Mouse (Mus musculus) midbrain, embryonic 14.5 days (tissue): ENCODE measurements around the gene Padi2. TPM values are rescaled to one million over a fixed set of nuclear protein-coding genes. Genes with fewer than 3 reads are reported as not detected.

Experiments used
- ATAC-seq: fragments of 200-750 bp; cut with Nextera tagmentation; 2 replicates; pipeline ENCODE4 v1.8.0; 2017; ENCODE audit warnings: moderate number of reproducible peaks, moderate library complexity; ENCODE audit not compliant: low FRiP score, low TSS enrichment
- DNase-seq: peaks from one replicate; pipeline ENCODE4 v3.0.0-alpha.2; 2015
- H3K27ac ChIP-seq: fragments of 300-500 bp; sonication (generic); replicated peaks from 2 replicates; pipeline ENCODE4 v1.5.1; 2014; ENCODE audit warnings: mild to moderate bottlenecking, low read depth, low read length, moderate library complexity
- H3K27me3 ChIP-seq: fragments of 300-500 bp; sonication (generic); 2 replicates; pipeline ENCODE4 v1.6.1; 2014; ENCODE audit warnings: low read length, control low read depth, mixed read lengths; ENCODE audit not compliant: control insufficient read depth, insufficient read depth
- H3K36me3 ChIP-seq: fragments of 300-500 bp; sonication (generic); 2 replicates; pipeline ENCODE4 v1.6.1; 2014; ENCODE audit warnings: low read length, control low read depth; ENCODE audit not compliant: control insufficient read depth, insufficient read depth
- H3K4me1 ChIP-seq: fragments of 300-500 bp; sonication (generic); 2 replicates; pipeline ENCODE4 v1.6.1; 2014; ENCODE audit warnings: mild to moderate bottlenecking, antibody characterized with exemption, low read length, control low read depth; ENCODE audit not compliant: control insufficient read depth, insufficient read depth
- H3K4me2 ChIP-seq: fragments of 300-500 bp; sonication (generic); 2 replicates; pipeline ENCODE4 v1.6.1; 2014; ENCODE audit warnings: mild to moderate bottlenecking, low read length, moderate library complexity
- H3K4me3 ChIP-seq: fragments of 300-500 bp; sonication (generic); replicated peaks from 2 replicates; pipeline ENCODE4 v1.5.1; 2014; ENCODE audit warnings: low read depth, low read length
- H3K9ac ChIP-seq: fragments of 300-500 bp; sonication (generic); replicated peaks from 2 replicates; pipeline ENCODE4 v1.6.1; 2014; ENCODE audit warnings: mild to moderate bottlenecking, low read length, moderate library complexity
- H3K9me3 ChIP-seq: fragments of 300-500 bp; sonication (generic); 2 replicates; pipeline ENCODE4 v1.6.1; 2016; ENCODE audit warnings: low read length, control low read depth, mixed read lengths; ENCODE audit not compliant: control insufficient read depth
- WGBS: fragments of 180-500 bp; shearing (Covaris S2); extraction: QIAGEN DNeasy Blood & Tissue Kit; methylation state at CpG from one replicate; pipeline ENCODE4 v1.1.7; 2014; 5-methylcytosine and 5-hydroxymethylcytosine counted together
- polyA plus RNA-seq: library from polyadenylated mRNA; unstranded; fragments of >200 nt; fragmentation: Nextera tagmentation; extraction: Ambion mirVana; gene quantifications from 2 replicates; pipeline ENCODE4 v1.2.1, GENCODE M21; 2014

Padi2 gene
- polyA plus RNA-seq, 1 experiment from 2014 or later, result 1.7 TPM

DNA sequence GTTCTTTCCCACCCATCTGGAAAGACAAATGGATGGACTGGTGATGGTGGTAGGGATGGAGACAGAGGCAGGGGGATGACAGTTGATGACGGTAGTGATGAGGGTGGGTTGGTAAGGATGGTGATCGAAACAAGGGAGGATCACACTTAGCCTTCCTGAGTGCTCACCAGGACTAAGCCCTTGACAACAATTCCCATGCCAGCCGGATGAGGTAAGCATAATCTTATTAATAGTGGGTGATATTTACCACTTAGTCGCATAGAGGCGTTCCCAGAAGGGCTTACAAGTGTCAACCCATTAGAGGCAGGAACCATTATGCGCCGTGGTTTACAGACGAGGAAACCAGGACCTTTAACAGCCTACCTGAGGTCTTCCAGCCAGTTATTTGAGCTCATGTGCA lies 36.2 kb upstream of the Padi2 start:
- H3K4me2 ChIP-seq, result no peak overlapping the region
- 85% methylated on average over 8 of the region's 8 CpGs for WGBS
- no peaks in the 10 kb centered on the region for H3K27me3 ChIP-seq
- no peak overlapping the region for H3K27ac ChIP-seq
- DNase-seq (no peak), ATAC-seq (no peak)
- H3K36me3 ChIP-seq, result no peaks in the 10 kb centered on the region
- no peak overlapping the region for H3K9ac ChIP-seq
- peaks cover 4% of the 10 kb centered on the region for H3K9me3 ChIP-seq
- H3K4me3 ChIP-seq, result no peak overlapping the region
- peaks cover 4% of the 10 kb centered on the region; the same call in 1 of the 2 replicates for H3K4me1 ChIP-seq

DNA sequence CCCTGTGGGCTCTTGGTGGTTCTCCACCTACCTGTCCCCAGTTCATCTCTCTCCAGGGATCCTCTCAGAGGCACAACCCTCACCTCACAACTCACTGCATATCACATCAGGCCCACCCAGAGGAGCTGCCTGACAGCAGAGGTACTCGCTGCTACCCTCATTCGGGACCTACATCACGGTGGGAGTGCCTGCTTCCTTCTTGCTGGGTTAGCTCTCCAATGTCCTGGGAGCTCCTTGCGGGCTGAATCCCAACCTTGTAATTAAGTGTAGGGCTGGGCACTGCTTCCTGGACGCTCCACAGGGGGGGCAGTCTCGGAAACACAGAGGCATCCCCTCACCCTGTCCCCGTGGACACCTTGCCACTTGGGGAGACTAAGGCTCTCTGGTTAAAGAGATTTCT lies 35.3 kb upstream of the Padi2 start:
- ATAC-seq (no peak), DNase-seq (no peak)
- H3K4me3 ChIP-seq, result no peak overlapping the region
- peaks cover 4% of the 10 kb centered on the region for H3K9me3 ChIP-seq
- H3K4me2 ChIP-seq, result no peak overlapping the region
- 85% methylated on average over 7 of the region's 7 CpGs for WGBS
- no peak overlapping the region for H3K9ac ChIP-seq
- H3K27ac ChIP-seq, result no peak overlapping the region
- H3K4me1 ChIP-seq, result peaks cover 4% of the 10 kb centered on the region; the same call in 1 of the 2 replicates
- H3K27me3 ChIP-seq, result no peaks in the 10 kb centered on the region
- no peaks in the 10 kb centered on the region for H3K36me3 ChIP-seq

DNA sequence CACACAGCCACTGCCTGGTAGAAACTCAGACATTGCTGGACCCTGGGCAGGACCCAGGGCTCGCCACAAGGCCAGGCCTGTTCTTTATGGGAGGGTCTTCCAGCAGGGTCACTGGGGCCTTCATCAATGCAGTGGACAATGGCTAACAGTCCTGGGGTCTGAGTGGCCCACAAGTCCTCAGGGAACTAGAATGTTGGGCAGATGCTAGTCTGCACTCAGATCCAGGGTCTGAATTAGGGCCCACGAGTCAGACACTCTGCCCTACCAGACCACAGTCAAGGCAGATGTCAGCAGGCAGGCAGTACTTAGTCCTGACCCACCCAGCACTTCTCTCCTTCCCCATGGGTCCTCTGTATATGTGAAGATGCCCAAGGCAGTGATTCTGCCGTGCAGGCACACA lies 34.8 kb upstream of the Padi2 start:
- WGBS, result 91% methylated on average over 3 of the region's 3 CpGs
- Histone ChIP-seq H3K4me3 (no peak overlapping the region), H3K9ac (no peak overlapping the region), H3K36me3 (no peaks in the 10 kb centered on the region), H3K4me1 (peaks cover 4% of the 10 kb centered on the region; the same call in 1 of the 2 replicates), H3K4me2 (no peak overlapping the region), H3K9me3 (peaks cover 4% of the 10 kb centered on the region), H3K27me3 (no peaks in the 10 kb centered on the region), H3K27ac (no peak overlapping the region)
- no peak for ATAC-seq
- DNase-seq, result no peak

DNA sequence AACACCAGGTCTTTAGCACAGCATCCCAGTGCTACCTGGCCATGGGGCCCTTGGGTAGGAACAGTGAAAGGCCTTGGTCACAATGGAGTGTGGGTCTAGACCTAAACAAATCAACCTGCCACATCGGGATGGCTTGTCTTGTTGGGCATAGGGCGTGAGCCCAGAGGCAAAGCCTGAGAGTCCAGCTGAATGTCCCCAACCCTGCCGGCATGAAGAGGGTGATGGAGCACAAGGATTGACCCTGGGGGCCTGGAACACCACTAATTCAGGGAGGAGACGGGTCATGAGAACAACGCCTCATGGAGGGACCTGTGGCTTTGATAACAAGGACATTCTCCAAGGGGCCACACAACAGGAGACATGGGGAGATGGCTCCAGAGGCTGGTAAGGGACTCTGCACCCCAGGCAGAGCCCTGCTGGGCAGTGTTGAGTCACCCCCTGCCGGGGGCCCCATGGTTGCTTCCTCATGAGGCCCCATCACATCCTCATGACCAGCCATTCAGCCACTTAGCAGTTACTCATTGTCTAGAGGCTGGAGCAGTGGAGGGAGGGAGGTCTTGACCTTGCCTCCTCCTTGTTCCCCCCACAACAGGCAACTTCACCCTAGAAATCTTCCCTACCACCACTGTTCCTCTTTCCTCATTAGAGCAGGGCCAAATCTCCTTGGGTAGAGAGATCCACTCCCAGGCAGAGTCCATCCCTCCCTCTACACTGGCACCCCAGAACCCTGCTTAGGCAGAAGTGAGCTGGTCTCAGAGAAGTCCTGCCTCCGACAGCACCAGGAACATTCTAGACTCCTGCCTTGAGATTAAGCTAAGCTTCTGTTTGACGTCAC lies 34.1 kb upstream of the Padi2 start:
- Histone ChIP-seq H3K36me3 (no peaks in the 10 kb centered on the region), H3K27ac (no peak overlapping the region), H3K27me3 (no peaks in the 10 kb centered on the region), H3K9me3 (peaks cover 4% of the 10 kb centered on the region), H3K4me1 (peaks cover 4% of the 10 kb centered on the region; the same call in 1 of the 2 replicates), H3K4me2 (no peak overlapping the region), H3K9ac (no peak overlapping the region), H3K4me3 (no peak overlapping the region)
- 91% methylated on average over 8 of the region's 8 CpGs for WGBS
- DNase-seq (no peak), ATAC-seq (no peak)

DNA sequence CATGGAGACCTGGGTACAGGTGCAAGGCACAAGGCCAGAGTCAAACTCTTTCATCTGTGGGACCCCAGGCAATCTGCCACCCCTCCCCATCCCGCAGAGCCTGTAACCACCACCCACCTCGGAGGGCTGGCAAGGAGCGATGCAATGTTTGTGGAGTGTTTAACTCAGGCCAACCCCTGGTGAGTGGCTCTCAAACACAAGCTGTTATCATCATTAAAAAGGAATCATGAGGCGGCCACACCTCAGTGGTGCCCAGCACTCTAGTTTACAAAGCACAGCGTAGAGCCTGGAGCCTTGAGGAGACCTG lies 33.5 kb upstream of the Padi2 start:
- Histone ChIP-seq H3K27me3 (no peaks in the 10 kb centered on the region), H3K27ac (no peak overlapping the region), H3K9ac (no peak overlapping the region), H3K36me3 (no peaks in the 10 kb centered on the region), H3K9me3 (peaks cover 4% of the 10 kb centered on the region), H3K4me1 (peaks cover 4% of the 10 kb centered on the region; the same call in 1 of the 2 replicates), H3K4me3 (no peak overlapping the region), H3K4me2 (no peak overlapping the region)
- no peak for DNase-seq
- ATAC-seq, result no peak
- 85% methylated on average over 5 of the region's 5 CpGs for WGBS

DNA sequence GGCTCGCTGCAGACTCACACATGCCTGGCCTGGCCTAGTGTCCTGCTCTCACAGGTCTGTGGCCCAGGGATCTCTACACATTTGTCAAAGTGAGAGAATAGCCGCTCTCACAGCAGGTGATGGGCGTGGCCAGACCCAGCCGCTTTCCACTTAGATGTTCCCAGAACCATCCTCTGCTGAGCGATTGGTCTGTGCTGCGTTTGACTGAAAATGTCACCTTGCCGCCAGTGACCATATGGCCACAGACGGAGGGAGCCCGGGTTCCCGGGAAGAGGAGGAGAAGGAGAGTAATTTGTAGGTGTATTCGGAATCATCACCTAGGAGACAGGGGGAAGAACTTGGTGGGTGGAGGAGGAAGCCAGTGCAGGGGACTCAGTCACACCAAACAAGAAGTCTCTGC lies 33.1 kb upstream of the Padi2 start:
- 78% methylated on average over 11 of the region's 11 CpGs for WGBS
- Histone ChIP-seq H3K4me1 (peaks cover 4% of the 10 kb centered on the region; the same call in 1 of the 2 replicates), H3K4me3 (no peak overlapping the region), H3K27me3 (no peaks in the 10 kb centered on the region), H3K4me2 (no peak overlapping the region), H3K9me3 (peaks cover 4% of the 10 kb centered on the region), H3K27ac (no peak overlapping the region), H3K36me3 (no peaks in the 10 kb centered on the region), H3K9ac (no peak overlapping the region)
- DNase-seq, result no peak
- ATAC-seq, result no peak

DNA sequence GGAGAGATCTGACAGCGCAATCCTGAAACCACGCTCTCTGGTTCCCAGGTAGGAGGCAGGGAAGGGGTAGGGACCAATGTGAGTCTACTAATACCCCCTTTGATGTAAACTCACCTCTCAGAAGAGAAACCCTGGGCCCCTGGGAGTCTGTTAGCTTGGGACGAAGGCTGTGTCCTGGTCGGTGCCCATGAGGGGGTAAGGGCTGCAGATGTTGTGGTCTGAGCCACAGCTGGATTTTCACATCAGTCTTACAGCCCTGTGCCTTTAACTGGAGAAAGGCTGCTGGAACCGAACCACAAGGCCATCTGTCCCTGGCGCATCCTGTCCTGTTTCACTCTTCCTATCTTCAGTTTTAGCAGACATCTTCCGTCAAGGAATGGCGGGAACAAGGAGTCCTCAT lies 30.0 kb upstream of the Padi2 start:
- Histone ChIP-seq H3K9me3 (peaks cover 4% of the 10 kb centered on the region), H3K36me3 (no peaks in the 10 kb centered on the region), H3K4me2 (no peak overlapping the region), H3K9ac (no peak overlapping the region), H3K27me3 (no peaks in the 10 kb centered on the region), H3K27ac (no peak overlapping the region), H3K4me1 (no peaks in the 10 kb centered on the region), H3K4me3 (no peak overlapping the region)
- DNase-seq, result no peak
- no peak for ATAC-seq
- WGBS, result 93% methylated on average over 8 of the region's 8 CpGs

DNA sequence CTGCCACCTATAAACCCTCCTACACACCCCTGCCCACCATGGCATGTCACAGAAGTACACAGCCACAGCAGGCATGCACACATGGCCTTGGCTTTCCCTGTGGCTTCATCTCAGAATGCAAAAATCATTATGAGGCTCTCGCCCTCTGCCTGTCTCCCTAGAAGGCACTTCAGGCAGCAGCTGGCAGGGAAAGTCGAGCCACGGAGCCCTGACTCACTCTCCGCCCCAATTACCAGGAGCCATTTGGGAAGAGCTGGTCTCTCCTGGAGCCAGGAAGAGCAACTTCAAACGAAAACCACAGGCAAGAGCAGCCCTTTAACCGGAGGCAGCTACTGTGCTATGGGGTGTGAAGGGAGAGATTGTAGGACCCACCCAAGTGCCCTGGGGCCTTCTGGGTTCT lies 29.5 kb upstream of the Padi2 start:
- no peak overlapping the region for H3K4me3 ChIP-seq
- H3K4me1 ChIP-seq, result no peaks in the 10 kb centered on the region
- ATAC-seq (no peak), DNase-seq (no peak)
- peaks cover 4% of the 10 kb centered on the region for H3K9me3 ChIP-seq
- H3K9ac ChIP-seq, result no peak overlapping the region
- no peak overlapping the region for H3K4me2 ChIP-seq
- no peak overlapping the region for H3K27ac ChIP-seq
- 78% methylated on average over 6 of the region's 6 CpGs for WGBS
- no peaks in the 10 kb centered on the region for H3K36me3 ChIP-seq
- no peaks in the 10 kb centered on the region for H3K27me3 ChIP-seq

DNA sequence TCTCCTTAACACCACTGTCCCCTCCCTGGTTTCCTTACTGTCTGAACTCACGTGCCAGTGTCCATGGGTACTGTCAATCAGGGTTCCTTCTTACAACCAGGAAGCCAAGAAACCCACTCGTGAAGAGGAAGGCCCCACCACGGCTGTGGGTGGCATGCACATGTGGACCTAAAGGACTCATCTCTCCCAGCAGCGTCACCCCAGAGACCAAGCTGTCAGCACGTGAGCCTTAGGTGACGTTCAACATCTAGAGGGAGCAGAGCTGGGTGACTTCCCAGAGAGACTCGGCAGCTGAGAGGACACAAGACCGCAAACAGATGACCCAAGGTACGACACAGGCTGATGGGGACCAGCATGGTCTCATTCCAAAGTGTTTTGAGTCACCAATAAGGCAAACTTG lies 28.7 kb upstream of the Padi2 start:
- no peak overlapping the region for H3K27ac ChIP-seq
- H3K36me3 ChIP-seq, result no peaks in the 10 kb centered on the region
- no peak overlapping the region for H3K4me3 ChIP-seq
- H3K9me3 ChIP-seq, result peaks cover 4% of the 10 kb centered on the region
- no peak for DNase-seq
- H3K9ac ChIP-seq, result no peak overlapping the region
- no peaks in the 10 kb centered on the region for H3K4me1 ChIP-seq
- WGBS, result 68% methylated on average over 9 of the region's 9 CpGs
- no peak overlapping the region for H3K4me2 ChIP-seq
- H3K27me3 ChIP-seq, result no peaks in the 10 kb centered on the region
- ATAC-seq, result no peak
